ENCODE assay signal across 9 mouse cellular contexts in the genomic region with DNA sequence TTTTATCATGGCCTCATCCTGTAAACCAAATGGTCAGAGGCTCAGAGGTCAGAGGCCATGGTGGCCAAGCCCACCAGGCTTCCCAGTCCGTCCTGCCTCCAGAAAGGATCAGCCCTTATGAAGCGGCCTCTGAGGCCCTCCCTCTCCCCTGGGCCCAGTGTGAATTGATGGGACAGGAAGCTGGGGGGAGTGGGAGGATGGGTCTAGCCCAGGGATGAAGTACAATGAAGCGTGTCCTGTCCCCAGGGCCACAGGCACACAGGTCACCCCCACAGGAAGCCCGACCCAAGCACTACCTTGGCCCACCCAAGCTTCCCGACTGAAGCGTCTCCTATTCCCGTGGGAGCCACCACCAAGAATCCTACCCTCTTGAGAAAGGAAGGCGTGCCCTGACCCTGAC.
DNase-seq lines count a peak whose midpoint lies in the region; ATAC-seq lines count a peak whose summit lies in the region.
"Had no signal": no experiment of that assay in that cellular context is flagged by ENCODE, and none has a peak within 500 bp of the region (broad histone marks: within the 10 kb centered on the region; RNA-seq: fewer than 3 reads in every experiment).

No protein-coding gene starts in this region.

- H3K4me1 ChIP-seq in liver, embryonic 11.5 days (replicated peaks; ENCODE audit: control insufficient read depth, insufficient read depth, low read length) = peaks cover 76% of the 10 kb centered on the region
- H3K4me1 ChIP-seq in kidney, embryonic 15.5 days = peaks cover 71% of the 10 kb centered on the region

- ATAC-seq in liver, embryonic 11.5 days (replicated peaks; ENCODE audit: low FRiP score) = no peak
- peak; percentile 77 for ATAC-seq in kidney, embryonic 15.5 days (replicated peaks; ENCODE audit: low FRiP score)

- no peak overlapping the region for H3K4me3 ChIP-seq in liver, embryonic 11.5 days (ENCODE audit: low read depth, low read length)
- no peak overlapping the region for H3K4me3 ChIP-seq in kidney, embryonic 15.5 days (replicated peaks)

- no peak for DNase-seq in liver, embryonic 11.5 days (ENCODE audit: low spot score)
- no peak for DNase-seq in liver
- peak; percentile 84 for DNase-seq in heart, adult 8-10 months (ENCODE audit: low spot score)
- peak; percentile 67 for DNase-seq in lung, postnatal 25 days (ENCODE audit: low spot score)
- DNase-seq in urinary bladder, postnatal 36 days (ENCODE audit: low spot score in 2 of 2) = no peak
- DNase-seq in thymus, adult 18-20 months = no peak
- no peak for DNase-seq in frontal cortex, adult 2 months (ENCODE audit: extremely low spot score in 1 of 2, low spot score in 1 of 2)
- DNase-seq: cerebellum, postnatal 25 days had no signal

- WGBS in liver, embryonic 11.5 days = 69% methylated on average over 8 of the region's 8 CpGs
- 20% methylated on average over 8 of the region's 8 CpGs for WGBS in kidney, embryonic 15.5 days

- peak overlapping the region; percentile 60 for H3K9ac ChIP-seq in liver, embryonic 11.5 days (ENCODE audit: low read depth, low read length)
- H3K9ac ChIP-seq in kidney, embryonic 15.5 days = no peak overlapping the region

- peak overlapping the region; percentile 94 for H3K27ac ChIP-seq in liver, embryonic 11.5 days (ENCODE audit: low read depth, low read length)
- peak overlapping the region; percentile 81 for H3K27ac ChIP-seq in kidney, embryonic 15.5 days

- H3K9me3 ChIP-seq in liver, embryonic 11.5 days (ENCODE audit: control insufficient read depth, low read length) = no peaks in the 10 kb centered on the region
- H3K9me3 ChIP-seq in kidney, embryonic 15.5 days (replicated peaks) = no peaks in the 10 kb centered on the region

- H3K27me3 ChIP-seq in liver, embryonic 11.5 days (replicated peaks; ENCODE audit: control insufficient read depth, insufficient read depth, low read length) = no peaks in the 10 kb centered on the region
- H3K27me3 ChIP-seq in kidney, embryonic 15.5 days = no peaks in the 10 kb centered on the region

- H3K4me2 ChIP-seq in liver, embryonic 11.5 days = no peak overlapping the region; the same call in 1 of the 2 replicates
- H3K4me2 ChIP-seq in kidney, embryonic 15.5 days = no peak overlapping the region

- H3K36me3 ChIP-seq in liver, embryonic 11.5 days (ENCODE audit: control insufficient read depth, insufficient read depth, low read length) = no peaks in the 10 kb centered on the region
- no peaks in the 10 kb centered on the region for H3K36me3 ChIP-seq in kidney, embryonic 15.5 days

Comparison
In these comparisons a context has a peak if more than half of its experiments do, and no peak if none do; other contexts are left out.
1. DNase-seq: peak in heart, adult 8-10 months (single experiment) and lung, postnatal 25 days (single experiment); none in liver, embryonic 11.5 days (single experiment), liver (single experiment), urinary bladder, postnatal 36 days (0 of 2), thymus, adult 18-20 months (0 of 2) and frontal cortex, adult 2 months (0 of 2).